Mouse (Mus musculus) hindbrain, embryonic 13.5 days (tissue): ENCODE measurements around the gene Ica1. TPM values are rescaled to one million over a fixed set of nuclear protein-coding genes. Genes with fewer than 3 reads are reported as not detected.

Experiments used
- ATAC-seq: fragments of 200-750 bp; cut with Nextera tagmentation; 2 replicates; pipeline ENCODE4 v1.8.0; 2017; ENCODE audit warnings: moderate TSS enrichment; ENCODE audit not compliant: low FRiP score
- H3K27ac ChIP-seq: fragments of 300-500 bp; sonication (generic); 2 replicates; pipeline ENCODE4 v1.5.1; 2015; ENCODE audit warnings: inconsistent platforms, mild to moderate bottlenecking, moderate library complexity
- H3K27me3 ChIP-seq: fragments of 300-500 bp; sonication (generic); 2 replicates; pipeline ENCODE4 v1.6.1; 2015; ENCODE audit warnings: mild to moderate bottlenecking, inconsistent platforms
- H3K36me3 ChIP-seq: fragments of 300-500 bp; sonication (generic); 2 replicates; pipeline ENCODE4 v1.6.1; 2015; ENCODE audit warnings: mild to moderate bottlenecking, inconsistent platforms
- H3K4me1 ChIP-seq: fragments of 300-500 bp; sonication (generic); replicated peaks from 2 replicates; pipeline ENCODE4 v1.6.1; 2015; ENCODE audit warnings: inconsistent platforms
- H3K4me2 ChIP-seq: fragments of 300-500 bp; sonication (generic); 2 replicates; pipeline ENCODE4 v1.6.1; 2015; ENCODE audit warnings: inconsistent platforms, mild to moderate bottlenecking, moderate library complexity
- H3K4me3 ChIP-seq: fragments of 300-500 bp; sonication (generic); 2 replicates; pipeline ENCODE4 v1.5.1; 2015; ENCODE audit warnings: mild to moderate bottlenecking, inconsistent platforms
- H3K9ac ChIP-seq: fragments of 300-500 bp; sonication (generic); 2 replicates; pipeline ENCODE4 v1.6.1; 2015; ENCODE audit warnings: mild to moderate bottlenecking, inconsistent platforms
- H3K9me3 ChIP-seq: fragments of 300-500 bp; sonication (generic); 2 replicates; pipeline ENCODE4 v1.6.1; 2016; ENCODE audit warnings: inconsistent platforms
- WGBS: fragments of 180-500 bp; shearing (Covaris S2); methylation state at CpG from one replicate; pipeline ENCODE4 v1.1.7; 2015; 5-methylcytosine and 5-hydroxymethylcytosine counted together
- polyA plus RNA-seq: library from polyadenylated mRNA; unstranded; fragments of >200 nt; fragmentation: Nextera tagmentation; extraction: Ambion mirVana; gene quantifications from 2 replicates; pipeline ENCODE4 v1.2.1, GENCODE M21; 2015

The Ica1 gene
- polyA plus RNA-seq, 1 experiment from 2014 or later = 48.1 TPM

GRCm38 (mm10) chr6:8711246-8711645, 67.0 kb downstream of the Ica1 start:
- no peak overlapping the region for H3K4me2 ChIP-seq
- no peaks in the 10 kb centered on the region for H3K36me3 ChIP-seq
- 89% methylated on average over 5 of the region's 5 CpGs for WGBS
- no peak for ATAC-seq
- H3K9ac ChIP-seq = no peak overlapping the region
- H3K27me3 ChIP-seq = no peaks in the 10 kb centered on the region
- no peak overlapping the region for H3K4me3 ChIP-seq
- no peaks in the 10 kb centered on the region for H3K9me3 ChIP-seq
- H3K27ac ChIP-seq = no peak overlapping the region
- no peaks in the 10 kb centered on the region for H3K4me1 ChIP-seq

- no peak overlapping the region for H3K27ac ChIP-seq
- no peaks in the 10 kb centered on the region for H3K9me3 ChIP-seq
- no peak overlapping the region for H3K4me2 ChIP-seq
- no peak overlapping the region for H3K9ac ChIP-seq
- H3K36me3 ChIP-seq = no peaks in the 10 kb centered on the region
- WGBS = 72% methylated on average over 12 of the region's 12 CpGs
- no peak for ATAC-seq
- H3K27me3 ChIP-seq = no peaks in the 10 kb centered on the region
- H3K4me1 ChIP-seq = peaks cover 13% of the 10 kb centered on the region; the same call in 1 of the 2 replicates
- H3K4me3 ChIP-seq = no peak overlapping the region
Measured at GRCm38 (mm10) chr6:8694636-8695514, 83.4 kb downstream of the Ica1 start.

- H3K4me2 ChIP-seq = no peak overlapping the region
- H3K27me3 ChIP-seq = no peaks in the 10 kb centered on the region
- no peaks in the 10 kb centered on the region for H3K36me3 ChIP-seq
- WGBS = 12% methylated on average over 10 of the region's 10 CpGs
- no peaks in the 10 kb centered on the region for H3K9me3 ChIP-seq
- H3K27ac ChIP-seq = no peak overlapping the region; the same call in 1 of the 2 replicates
- ATAC-seq = 0 out of 2 replicates have a peak, but pooled peaks have one; percentile 46
- H3K4me1 ChIP-seq = peaks cover 13% of the 10 kb centered on the region; the same call in 1 of the 2 replicates
- no peak overlapping the region for H3K9ac ChIP-seq
- H3K4me3 ChIP-seq = no peak overlapping the region
Measured at GRCm38 (mm10) chr6:8693926-8694635, 84.2 kb downstream of the Ica1 start.

- 43% methylated on average over 11 of the region's 11 CpGs for WGBS
- Histone ChIP-seq H3K9me3 (no peaks in the 10 kb centered on the region), H3K27me3 (no peaks in the 10 kb centered on the region), H3K4me3 (no peak overlapping the region), H3K9ac (no peak overlapping the region), H3K4me2 (no peak overlapping the region), H3K36me3 (no peaks in the 10 kb centered on the region), H3K27ac (no peak overlapping the region), H3K4me1 (peaks cover 13% of the 10 kb centered on the region; the same call in 1 of the 2 replicates)
- no peak for ATAC-seq
Measured at GRCm38 (mm10) chr6:8693141-8693881, 85.0 kb downstream of the Ica1 start.

GRCm38 (mm10) chr6:8691199-8691975, 86.9 kb downstream of the Ica1 start:
- H3K36me3 ChIP-seq = no peaks in the 10 kb centered on the region
- H3K4me1 ChIP-seq = peaks cover 13% of the 10 kb centered on the region; the same call in 1 of the 2 replicates
- 55% methylated on average over 2 of the region's 2 CpGs for WGBS

GRCm38 (mm10) chr6:8690441-8690840, 87.8 kb downstream of the Ica1 start:
- H3K27me3 ChIP-seq = no peaks in the 10 kb centered on the region
- 75% methylated on average over 3 of the region's 3 CpGs for WGBS
- H3K9me3 ChIP-seq = no peaks in the 10 kb centered on the region
- no peaks in the 10 kb centered on the region for H3K36me3 ChIP-seq
- no peak overlapping the region for H3K4me3 ChIP-seq
- peaks cover 13% of the 10 kb centered on the region; the same call in 1 of the 2 replicates for H3K4me1 ChIP-seq
- H3K27ac ChIP-seq = no peak overlapping the region
- no peak overlapping the region for H3K9ac ChIP-seq
- ATAC-seq = no peak
- no peak overlapping the region for H3K4me2 ChIP-seq

More at GRCm38 (mm10) chr6:8691199-8691975, 86.9 kb downstream of the Ica1 start:
- H3K9ac ChIP-seq = no peak overlapping the region
- ATAC-seq = no peak
- H3K27ac ChIP-seq = no peak overlapping the region
- no peaks in the 10 kb centered on the region for H3K9me3 ChIP-seq
- no peak overlapping the region for H3K4me3 ChIP-seq
- H3K27me3 ChIP-seq = no peaks in the 10 kb centered on the region
- no peak overlapping the region for H3K4me2 ChIP-seq

GRCm38 (mm10) chr6:8686678-8687580, 91.4 kb downstream of the Ica1 start:
- Histone ChIP-seq H3K9me3 (no peaks in the 10 kb centered on the region), H3K27ac (no peak overlapping the region), H3K4me2 (no peak overlapping the region), H3K4me3 (no peak overlapping the region), H3K4me1 (no peaks in the 10 kb centered on the region), H3K9ac (no peak overlapping the region), H3K27me3 (no peaks in the 10 kb centered on the region), H3K36me3 (no peaks in the 10 kb centered on the region)
- ATAC-seq = no peak
- WGBS = 91% methylated on average over 14 of the region's 14 CpGs

GRCm38 (mm10) chr6:8683379-8683778, 94.9 kb downstream of the Ica1 start:
- Histone ChIP-seq H3K4me3 (no peak overlapping the region), H3K27me3 (no peaks in the 10 kb centered on the region), H3K9ac (no peak overlapping the region), H3K27ac (no peak overlapping the region), H3K9me3 (no peaks in the 10 kb centered on the region), H3K4me1 (no peaks in the 10 kb centered on the region), H3K4me2 (no peak overlapping the region), H3K36me3 (no peaks in the 10 kb centered on the region)
- no peak for ATAC-seq
- WGBS = 94% methylated on average over 10 of the region's 10 CpGs

- no peaks in the 10 kb centered on the region for H3K36me3 ChIP-seq
- no peaks in the 10 kb centered on the region for H3K9me3 ChIP-seq
- H3K9ac ChIP-seq = no peak overlapping the region
- H3K27me3 ChIP-seq = no peaks in the 10 kb centered on the region
- no peak overlapping the region for H3K27ac ChIP-seq
- no peaks in the 10 kb centered on the region for H3K4me1 ChIP-seq
- H3K4me2 ChIP-seq = no peak overlapping the region
- 83% methylated on average over 8 of the region's 8 CpGs for WGBS
- H3K4me3 ChIP-seq = no peak overlapping the region
- ATAC-seq = no peak
Measured at GRCm38 (mm10) chr6:8680931-8681330, 97.4 kb downstream of the Ica1 start.

- no peak overlapping the region for H3K4me3 ChIP-seq
- WGBS = 91% methylated on average over 4 of the region's 4 CpGs
Measured at GRCm38 (mm10) chr6:8673013-8673412, 105.3 kb downstream of the Ica1 start.

GRCm38 (mm10) chr6:8669343-8669742, 108.9 kb downstream of the Ica1 start:
- Histone ChIP-seq H3K27me3 (no peaks in the 10 kb centered on the region), H3K36me3 (0 out of 2 replicates have a peak, but pooled peaks cover 3% of the 10 kb centered on the region), H3K27ac (no peak overlapping the region), H3K4me1 (peaks cover 4% of the 10 kb centered on the region), H3K9me3 (no peaks in the 10 kb centered on the region), H3K4me2 (no peak overlapping the region), H3K4me3 (no peak overlapping the region), H3K9ac (no peak overlapping the region)
- 73% methylated on average over 4 of the region's 4 CpGs for WGBS
- ATAC-seq = no peak

More at GRCm38 (mm10) chr6:8673013-8673412, 105.3 kb downstream of the Ica1 start:
- no peaks in the 10 kb centered on the region for H3K27me3 ChIP-seq
- ATAC-seq = no peak
- no peak overlapping the region for H3K27ac ChIP-seq
- 0 out of 2 replicates have a peak, but pooled peaks cover 3% of the 10 kb centered on the region for H3K36me3 ChIP-seq
- peaks cover 4% of the 10 kb centered on the region for H3K4me1 ChIP-seq
- H3K9ac ChIP-seq = no peak overlapping the region
- no peaks in the 10 kb centered on the region for H3K9me3 ChIP-seq
- no peak overlapping the region for H3K4me2 ChIP-seq
